Mouse (Mus musculus) hindbrain, embryonic 16.5 days (tissue): ENCODE data around the gene Tarbp1. TPM values are rescaled to one million over a fixed set of nuclear protein-coding genes. Genes with fewer than 3 reads are reported as not detected.
A peak's percentile ranks its signal among the peaks of the same experiment; 100 is the strongest.

Experiments used
- ATAC-seq: fragments of 200-750 bp; cut with Nextera tagmentation; 2 replicates; pipeline ENCODE4 v1.8.0; 2017; ENCODE audit warnings: moderate TSS enrichment, moderate library complexity
- H3K27ac ChIP-seq: fragments of 300-500 bp; sonication (generic); 2 replicates; pipeline ENCODE4 v1.5.1; 2014; ENCODE audit warnings: low read depth, mild to moderate bottlenecking, control low read depth, low read length, moderate library complexity
- H3K27me3 ChIP-seq: fragments of 300-500 bp; sonication (generic); replicated peaks from 2 replicates; pipeline ENCODE4 v1.6.1; 2014; ENCODE audit warnings: low read length; ENCODE audit not compliant: control insufficient read depth, insufficient read depth
- H3K36me3 ChIP-seq: fragments of 300-500 bp; sonication (generic); 2 replicates; pipeline ENCODE4 v1.6.1; 2014; ENCODE audit warnings: mild to moderate bottlenecking, low read length, moderate library complexity, mixed read lengths; ENCODE audit not compliant: control insufficient read depth, insufficient read depth
- H3K4me1 ChIP-seq: fragments of 300-500 bp; sonication (generic); 2 replicates; pipeline ENCODE4 v1.6.1; 2014; ENCODE audit warnings: low read depth, low read length; ENCODE audit not compliant: control insufficient read depth, insufficient read depth
- H3K4me2 ChIP-seq: fragments of 300-500 bp; sonication (generic); 2 replicates; pipeline ENCODE4 v1.6.1; 2014; ENCODE audit warnings: mild to moderate bottlenecking, low read length, control low read depth, moderate library complexity
- H3K4me3 ChIP-seq: fragments of 300-500 bp; sonication (generic); 2 replicates; pipeline ENCODE4 v1.5.1; 2014; ENCODE audit warnings: mild to moderate bottlenecking, low read length, control low read depth, moderate library complexity
- H3K9ac ChIP-seq: fragments of 300-500 bp; sonication (generic); 2 replicates; pipeline ENCODE4 v1.6.1; 2014; ENCODE audit warnings: low read depth, mild to moderate bottlenecking, control low read depth, low read length, moderate library complexity
- H3K9me3 ChIP-seq: fragments of 300-500 bp; sonication (generic); 2 replicates; pipeline ENCODE4 v1.6.1; 2014; ENCODE audit warnings: mild to moderate bottlenecking, low read length, moderate library complexity; ENCODE audit not compliant: control insufficient read depth
- WGBS: fragments of 180-500 bp; shearing (Covaris S2); extraction: QIAGEN DNeasy Blood & Tissue Kit; methylation state at CpG from one replicate; pipeline ENCODE4 v1.1.7; 2014; 5-methylcytosine and 5-hydroxymethylcytosine counted together
- polyA plus RNA-seq: library from polyadenylated mRNA; unstranded; fragments of >200 nt; fragmentation: Nextera tagmentation; extraction: Ambion mirVana; gene quantifications from 2 replicates; pipeline ENCODE4 v1.2.1, GENCODE M21; 2015

The Tarbp1 gene
- polyA plus RNA-seq, 1 experiment from 2014 or later = 1.2 TPM

DNA sequence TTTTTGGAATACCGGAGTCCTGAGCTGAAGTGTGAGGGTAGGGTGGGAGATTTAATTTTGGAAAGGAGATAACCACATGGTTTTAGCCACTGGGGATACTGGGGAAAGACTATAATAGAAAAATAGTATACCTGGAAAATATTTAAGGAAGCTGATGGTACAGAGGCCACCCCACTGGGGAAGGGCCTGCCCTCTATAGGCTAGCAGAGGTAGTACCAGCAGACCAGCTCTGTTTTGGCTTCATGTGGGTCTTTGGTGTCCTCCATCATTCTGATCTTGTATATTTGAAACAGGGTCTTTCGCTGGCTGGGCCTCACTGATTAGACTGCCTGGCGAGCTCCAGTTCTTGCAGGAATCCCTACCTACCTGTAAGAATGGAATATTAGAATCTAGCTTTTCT is 76.5 kb downstream of the Tarbp1 start:
- Histone ChIP-seq H3K27me3 (no peaks in the 10 kb centered on the region), H3K27ac (no peak overlapping the region), H3K4me3 (no peak overlapping the region), H3K4me1 (peaks cover 2% of the 10 kb centered on the region; the same call in 1 of the 2 replicates), H3K9ac (no peak overlapping the region), H3K4me2 (no peak overlapping the region), H3K36me3 (no peaks in the 10 kb centered on the region), H3K9me3 (no peaks in the 10 kb centered on the region)
- no peak for ATAC-seq
- 83% methylated on average over 3 of the region's 3 CpGs for WGBS

DNA sequence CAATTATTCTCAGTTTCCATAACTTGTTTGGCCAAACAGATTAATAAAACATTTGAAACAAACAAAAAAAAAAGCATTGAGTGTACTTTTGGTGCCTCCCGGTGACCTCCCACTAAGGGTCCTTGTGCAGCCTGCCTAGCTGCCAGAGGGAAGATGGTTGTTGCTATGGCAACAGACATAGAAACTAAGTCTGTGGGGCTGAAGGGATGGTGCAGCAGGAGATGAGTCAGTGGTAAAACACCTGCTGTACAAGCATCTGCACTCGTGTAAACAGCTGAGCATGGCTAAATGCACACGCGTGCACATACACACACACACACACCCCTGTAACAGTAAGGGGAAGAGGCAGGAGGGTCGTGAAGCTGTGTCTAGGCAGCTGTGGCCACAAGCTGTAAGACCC is 78.9 kb downstream of the Tarbp1 start:
- Histone ChIP-seq H3K4me2 (no peak overlapping the region), H3K9ac (no peak overlapping the region), H3K9me3 (no peaks in the 10 kb centered on the region), H3K27me3 (no peaks in the 10 kb centered on the region), H3K36me3 (no peaks in the 10 kb centered on the region), H3K27ac (no peak overlapping the region), H3K4me1 (peaks cover 7% of the 10 kb centered on the region; the same call in 1 of the 2 replicates), H3K4me3 (no peak overlapping the region)
- ATAC-seq = no peak; the same call in 1 of the 2 replicates
- 33% methylated on average over 5 of the region's 5 CpGs for WGBS

DNA sequence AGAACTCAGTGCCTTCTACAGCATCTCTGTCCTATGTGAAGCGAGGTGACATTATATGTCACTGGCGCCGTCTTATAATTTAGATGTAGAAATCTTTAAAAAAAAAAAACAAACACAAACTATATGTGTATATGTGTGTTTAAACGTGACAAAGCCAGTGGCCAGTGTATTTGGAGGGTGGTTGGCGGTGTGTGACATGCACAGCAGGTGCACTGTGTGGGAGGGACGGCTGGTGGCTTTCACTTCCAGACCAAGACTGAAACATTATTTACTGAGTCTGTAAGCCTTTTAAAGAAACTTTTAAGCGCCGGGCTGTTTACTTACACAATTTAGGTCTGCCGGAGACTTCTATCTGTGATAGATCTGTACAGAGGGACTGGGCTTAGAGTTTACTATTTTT is 79.5 kb downstream of the Tarbp1 start:
- no peak overlapping the region for H3K4me2 ChIP-seq
- H3K4me3 ChIP-seq = no peak overlapping the region
- no peaks in the 10 kb centered on the region for H3K27me3 ChIP-seq
- H3K9me3 ChIP-seq = no peaks in the 10 kb centered on the region
- WGBS = 69% methylated on average over 9 of the region's 9 CpGs
- H3K36me3 ChIP-seq = no peaks in the 10 kb centered on the region
- H3K9ac ChIP-seq = no peak overlapping the region
- H3K4me1 ChIP-seq = peaks cover 7% of the 10 kb centered on the region; the same call in 1 of the 2 replicates
- H3K27ac ChIP-seq = no peak overlapping the region
- no peak for ATAC-seq

DNA sequence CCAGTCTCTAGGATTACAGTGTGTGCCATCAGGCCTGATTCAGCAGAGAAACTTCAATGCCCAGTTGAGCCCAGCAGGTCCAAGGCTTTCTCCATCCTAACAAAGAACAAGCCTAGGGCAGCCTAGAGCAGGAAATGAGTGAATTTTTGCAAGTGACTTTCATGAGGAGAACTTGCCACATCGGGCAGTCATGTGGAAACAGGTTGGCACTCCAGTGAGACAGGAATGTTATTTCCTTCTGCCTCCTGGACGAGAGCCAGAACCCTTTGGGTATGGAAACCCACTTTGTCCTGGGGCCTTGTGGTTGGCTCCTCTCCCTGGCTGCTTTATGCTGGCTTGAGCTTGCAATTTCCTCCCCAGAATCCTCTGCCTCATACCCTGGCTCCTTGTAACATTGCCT is 83.3 kb downstream of the Tarbp1 start:
- peak overlapping the region; percentile 17; the same call in 1 of the 2 replicates for H3K27ac ChIP-seq
- H3K36me3 ChIP-seq = no peaks in the 10 kb centered on the region
- H3K4me2 ChIP-seq = no peak overlapping the region
- H3K9me3 ChIP-seq = no peaks in the 10 kb centered on the region
- no peak overlapping the region for H3K9ac ChIP-seq
- 38% methylated on average over 2 of the region's 2 CpGs for WGBS
- peaks cover 7% of the 10 kb centered on the region; the same call in 1 of the 2 replicates for H3K4me1 ChIP-seq
- no peak overlapping the region for H3K4me3 ChIP-seq
- H3K27me3 ChIP-seq = no peaks in the 10 kb centered on the region
- ATAC-seq = peak; percentile 50

DNA sequence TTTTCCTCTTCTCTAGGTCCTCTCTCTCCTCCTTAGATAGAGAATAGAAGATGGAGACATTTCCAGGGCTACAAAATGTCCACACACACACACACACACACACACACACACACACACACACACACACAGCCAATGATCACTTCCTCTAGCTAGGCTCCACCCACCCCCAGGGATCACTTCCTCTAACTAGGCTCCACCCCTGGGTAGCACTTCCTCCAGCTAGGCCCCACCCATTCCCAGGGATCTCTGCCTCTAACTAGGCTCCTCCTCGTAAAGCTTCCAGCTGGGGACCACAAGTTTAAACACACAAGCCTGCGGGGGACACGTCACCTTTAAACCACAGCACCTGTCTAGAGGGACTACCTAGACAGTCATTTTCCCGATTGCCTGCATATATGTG is 87.3 kb downstream of the Tarbp1 start:
- H3K4me2 ChIP-seq = no peak overlapping the region
- H3K4me1 ChIP-seq = 0 out of 2 replicates have a peak, but pooled peaks cover 5% of the 10 kb centered on the region
- no peak overlapping the region for H3K4me3 ChIP-seq
- H3K9me3 ChIP-seq = no peaks in the 10 kb centered on the region
- no peaks in the 10 kb centered on the region for H3K27me3 ChIP-seq
- no peak overlapping the region for H3K9ac ChIP-seq
- H3K36me3 ChIP-seq = no peaks in the 10 kb centered on the region
- WGBS = 87% methylated on average over 4 of the region's 4 CpGs
- H3K27ac ChIP-seq = no peak overlapping the region
- no peak for ATAC-seq

DNA sequence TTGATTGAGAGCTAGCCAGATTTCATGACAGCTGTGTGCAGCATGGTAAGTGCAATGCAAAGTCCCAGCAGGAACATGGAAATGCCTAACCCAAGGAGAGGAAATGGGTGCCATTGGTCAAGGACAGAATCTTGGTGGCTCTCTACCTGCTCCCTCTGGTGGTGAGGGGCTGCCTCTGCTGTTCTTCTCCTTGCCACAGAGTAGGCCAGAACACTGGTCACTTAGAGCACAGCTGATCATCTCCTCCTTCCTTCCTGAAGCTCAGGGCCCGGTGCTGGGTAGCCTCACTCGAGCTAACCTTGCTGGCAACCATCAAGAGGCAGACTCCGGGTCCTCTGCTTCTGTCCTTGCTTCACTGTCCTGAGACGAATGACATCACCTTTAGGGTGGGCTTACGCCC is 92.1 kb downstream of the Tarbp1 start:
- Histone ChIP-seq H3K4me3 (no peak overlapping the region), H3K27ac (no peak overlapping the region), H3K4me1 (no peaks in the 10 kb centered on the region), H3K27me3 (no peaks in the 10 kb centered on the region), H3K4me2 (no peak overlapping the region), H3K36me3 (no peaks in the 10 kb centered on the region), H3K9ac (no peak overlapping the region), H3K9me3 (no peaks in the 10 kb centered on the region)
- WGBS = 65% methylated on average over 5 of the region's 5 CpGs
- ATAC-seq = peak; percentile 42; the same call in 1 of the 2 replicates

DNA sequence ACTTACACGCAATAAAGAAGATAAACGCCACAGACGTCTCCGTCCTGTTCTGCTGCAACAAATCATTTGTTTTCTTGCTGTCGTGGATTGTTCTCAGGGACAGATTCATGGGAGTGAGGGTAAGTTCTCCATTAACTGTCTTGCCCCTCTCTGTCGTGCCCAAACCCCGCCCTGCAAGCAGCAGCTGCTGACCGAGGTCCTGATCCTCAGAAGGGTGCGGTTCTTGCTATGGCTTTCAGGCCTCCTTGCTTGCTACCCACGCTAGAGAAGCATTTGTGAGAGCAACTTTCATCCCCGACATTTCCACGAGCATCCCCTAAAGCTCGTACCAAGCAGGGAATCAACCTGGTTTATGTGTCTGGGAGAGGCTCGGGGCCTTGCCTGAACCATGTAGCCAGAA is 92.6 kb downstream of the Tarbp1 start:
- H3K4me1 ChIP-seq = no peaks in the 10 kb centered on the region
- H3K27me3 ChIP-seq = no peaks in the 10 kb centered on the region
- WGBS = 42% methylated on average over 14 of the region's 14 CpGs

DNA sequence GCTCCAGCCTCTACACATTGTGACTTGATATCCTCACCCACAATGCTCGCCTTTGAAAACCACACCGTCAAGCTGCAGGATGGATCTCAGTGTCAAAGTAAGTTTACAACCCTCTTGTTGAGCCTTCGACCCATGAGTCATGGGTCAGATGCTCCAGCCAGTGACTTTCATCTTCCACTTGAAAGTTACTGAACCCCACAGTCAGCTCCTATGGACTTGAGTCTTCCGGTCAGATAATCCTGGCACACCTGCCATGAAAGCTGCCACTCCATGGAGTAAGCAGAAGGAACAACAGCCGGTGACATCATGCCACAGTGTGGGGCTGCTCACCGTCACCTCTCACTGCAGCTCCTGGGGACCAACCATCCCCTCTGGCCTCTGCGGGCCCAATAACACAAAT is 93.6 kb downstream of the Tarbp1 start:
- no peak overlapping the region for H3K9ac ChIP-seq
- H3K9me3 ChIP-seq = no peaks in the 10 kb centered on the region
- H3K27me3 ChIP-seq = no peaks in the 10 kb centered on the region
- H3K36me3 ChIP-seq = no peaks in the 10 kb centered on the region
- no peak for ATAC-seq
- H3K4me1 ChIP-seq = no peaks in the 10 kb centered on the region
- 81% methylated on average over 7 of the region's 7 CpGs for WGBS
- H3K4me2 ChIP-seq = no peak overlapping the region
- H3K4me3 ChIP-seq = no peak overlapping the region
- no peak overlapping the region for H3K27ac ChIP-seq

More for the DNA sequence above, 92.6 kb downstream of the Tarbp1 start:
- no peak overlapping the region for H3K4me3 ChIP-seq
- H3K36me3 ChIP-seq = no peaks in the 10 kb centered on the region
- no peak overlapping the region for H3K27ac ChIP-seq
- H3K9ac ChIP-seq = no peak overlapping the region
- no peaks in the 10 kb centered on the region for H3K9me3 ChIP-seq
- H3K4me2 ChIP-seq = no peak overlapping the region
- no peak for ATAC-seq

DNA sequence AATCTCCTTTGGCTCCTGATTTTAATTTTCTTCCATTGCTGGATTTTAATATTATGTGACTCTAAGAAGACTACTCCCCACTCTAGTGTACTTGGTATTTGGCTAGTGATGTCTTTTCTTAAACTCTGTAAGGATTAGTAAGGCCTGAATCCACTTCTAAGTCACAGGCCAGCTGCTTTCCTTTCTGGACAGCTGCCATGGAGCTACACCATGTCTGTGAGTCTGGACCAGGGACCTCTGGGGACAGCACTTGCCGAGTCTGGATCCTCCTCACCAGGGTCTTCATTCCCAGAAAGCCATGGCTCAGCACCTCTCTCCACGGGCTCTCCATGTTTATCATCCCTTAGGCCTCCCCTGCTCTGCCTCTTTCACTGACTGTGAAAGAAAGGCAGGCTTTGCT is 94.7 kb downstream of the Tarbp1 start:
- H3K36me3 ChIP-seq = no peaks in the 10 kb centered on the region
- H3K4me2 ChIP-seq = no peak overlapping the region
- H3K4me3 ChIP-seq = no peak overlapping the region
- no peaks in the 10 kb centered on the region for H3K4me1 ChIP-seq
- no peak overlapping the region for H3K27ac ChIP-seq
- ATAC-seq = no peak
- no peak overlapping the region for H3K9ac ChIP-seq
- WGBS = 50% methylated on average over 2 of the region's 2 CpGs
- no peaks in the 10 kb centered on the region for H3K9me3 ChIP-seq
- H3K27me3 ChIP-seq = no peaks in the 10 kb centered on the region

DNA sequence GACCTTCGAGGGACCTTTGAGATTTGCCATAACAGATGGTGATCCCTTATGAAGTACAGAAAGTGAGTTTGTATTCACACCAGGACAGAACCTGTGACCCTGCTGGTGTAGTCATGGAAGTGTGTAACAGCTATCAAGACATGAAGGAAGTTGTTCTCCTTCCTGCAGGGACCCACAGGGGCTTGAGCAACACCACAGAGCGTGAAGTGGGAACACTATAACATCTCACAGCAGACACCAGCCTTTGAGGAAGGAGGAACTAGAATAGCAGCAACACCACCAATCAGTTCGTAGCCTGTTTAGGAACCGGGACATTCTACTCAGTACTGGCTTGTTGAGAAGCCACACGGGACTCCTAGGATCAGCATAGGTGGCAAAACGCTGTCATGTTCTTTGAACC is 95.3 kb downstream of the Tarbp1 start:
- Histone ChIP-seq H3K4me2 (no peak overlapping the region), H3K9ac (no peak overlapping the region), H3K36me3 (no peaks in the 10 kb centered on the region), H3K4me3 (no peak overlapping the region), H3K27me3 (no peaks in the 10 kb centered on the region), H3K27ac (no peak overlapping the region), H3K9me3 (no peaks in the 10 kb centered on the region), H3K4me1 (no peaks in the 10 kb centered on the region)
- no peak for ATAC-seq
- 91% methylated on average over 6 of the region's 6 CpGs for WGBS
